Mouse (Mus musculus) stomach, postnatal 0 days (tissue): ENCODE measurements around the gene Usp36.

ENCODE experiments used
- CTCF ChIP-seq: IDR thresholded peaks from 2 replicates; pipeline ENCODE4 v1.5.1; 2016; ENCODE audit warnings: antibody characterized with exemption, low read depth, mild to moderate bottlenecking, moderate library complexity
- EP300 ChIP-seq: optimal IDR thresholded peaks from 2 replicates; pipeline ENCODE3; 2016; ENCODE audit warnings: antibody characterized with exemption

DNA sequence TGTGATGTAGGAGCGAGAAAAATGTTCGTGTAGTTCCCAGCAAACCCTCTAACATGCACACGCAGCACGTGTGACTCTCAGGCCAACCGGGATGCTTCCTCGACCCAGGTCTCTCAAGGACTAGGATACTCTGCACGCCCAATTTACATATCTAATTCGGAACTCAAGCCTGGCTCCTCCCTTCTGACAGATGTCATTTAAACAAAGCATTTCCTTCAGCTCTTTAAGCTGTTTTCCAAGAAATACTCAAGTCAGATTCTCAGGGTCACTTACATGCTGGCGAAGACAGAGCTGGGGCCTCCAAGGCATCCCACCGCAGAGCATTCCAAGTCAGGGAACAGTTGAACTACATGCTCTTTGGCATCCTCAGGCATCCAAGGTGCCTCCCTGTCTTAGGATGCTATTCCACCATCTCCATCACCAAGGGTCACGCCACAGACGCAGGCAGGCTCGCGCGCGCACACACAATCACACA, 970 bp downstream of the Usp36 start:
- no peak for TF ChIP-seq CTCF
- TF ChIP-seq EP300 = no peak
